In the genomic region with DNA sequence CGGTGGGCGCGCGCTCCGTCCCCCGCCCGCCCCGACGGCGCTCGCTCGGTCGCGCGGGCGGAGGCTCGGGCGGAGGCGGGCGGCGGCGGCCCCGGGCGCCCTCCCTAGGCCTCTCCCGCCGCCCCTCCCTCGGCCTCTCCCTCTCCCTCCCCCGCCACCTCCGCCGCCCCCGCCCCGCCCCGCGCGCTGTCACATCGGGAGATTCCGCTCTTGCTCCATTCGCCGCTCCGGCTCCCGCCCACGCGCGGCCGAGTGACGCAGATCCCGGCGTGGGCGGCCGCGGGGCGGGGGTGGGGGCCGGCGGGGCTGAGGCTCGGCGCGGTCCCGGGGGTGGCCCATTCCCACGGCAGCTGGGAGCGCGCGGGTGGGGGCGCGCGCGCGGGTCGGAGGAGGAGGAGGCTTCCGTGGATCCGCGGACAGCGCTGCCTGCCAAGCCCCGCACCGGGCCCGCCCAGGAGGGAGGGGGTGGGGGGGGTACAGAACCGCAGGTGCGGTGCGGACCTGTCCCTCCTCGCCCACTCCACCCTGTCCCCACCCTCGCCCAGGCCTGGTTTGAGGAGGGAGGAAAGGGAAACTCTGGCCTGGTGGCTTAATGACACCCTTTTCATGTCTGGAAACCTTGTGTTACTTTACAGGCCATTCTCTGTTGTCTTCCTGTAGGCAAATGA, we compare ENCODE assay signal across 8 mouse cellular contexts. TPM values are rescaled to one million over a fixed set of nuclear protein-coding genes. Genes with fewer than 3 reads are reported as not detected.
A peak's percentile ranks its signal among the peaks of the same experiment; 100 is the strongest.
DNase-seq lines count a peak whose midpoint lies in the region; ATAC-seq lines count a peak whose summit lies in the region.

TSS of gene Nab1 (minus strand) at position 366 of the 668 bp plus-strand sequence.

- no peaks in the 10 kb centered on the region for H3K27me3 ChIP-seq in hindbrain, embryonic 13.5 days

- H3K4me2 ChIP-seq in hindbrain, embryonic 13.5 days: peak within 1 kb of the TSS; percentile 83

- peaks cover 7% of the 10 kb centered on the region for H3K4me1 ChIP-seq in hindbrain, embryonic 13.5 days (replicated peaks)

- peak within 1 kb of the TSS; percentile 82 for H3K9ac ChIP-seq in hindbrain, embryonic 13.5 days

- peak; percentile 93 for ATAC-seq in hindbrain, embryonic 13.5 days (ENCODE audit: low FRiP score)

- no peaks in the 10 kb centered on the region for H3K36me3 ChIP-seq in hindbrain, embryonic 13.5 days

- peak within 1 kb of the TSS; percentile 78 for H3K4me3 ChIP-seq in hindbrain, embryonic 13.5 days

- no peaks in the 10 kb centered on the region for H3K9me3 ChIP-seq in hindbrain, embryonic 13.5 days

- WGBS in hindbrain, embryonic 13.5 days: under 1% methylated on average over 45 of the region's 80 CpGs

- DNase-seq in NIH3T3 (ENCODE audit: low read depth): peak; percentile 83
- DNase-seq in cerebellum, adult 9-11 months: peak; percentile 91
- peak; percentile 26 to 35 for DNase-seq in frontal cortex, postnatal 25 days (ENCODE audit: low spot score in 2 of 2)
- DNase-seq in left cerebral cortex, adult 11 months (ENCODE audit: low spot score): peak; percentile 47
- DNase-seq in lung, postnatal 4 days: peak; percentile 83 to 90
- peak; percentile 85 for DNase-seq in retina, postnatal 1 day
- DNase-seq in thymus, postnatal 4 days: peak; percentile 87

- peak within 1 kb of the TSS; percentile 81 for H3K27ac ChIP-seq in hindbrain, embryonic 13.5 days

RNA-seq across cellular contexts. Expression of gene Nab1, which starts in this region (rescaled TPM):
- polyA plus RNA-seq in hindbrain, embryonic 13.5 days (2015; fragmentation: Nextera tagmentation; extraction: Ambion mirVana): 8.9 and 9.2 TPM in 2 replicates

Comparison
In these comparisons a context has a peak if more than half of its experiments do, and no peak if none do; other contexts are left out.
1. Peak in every context shown above with its lines: DNase-seq, ATAC-seq, H3K4me3 ChIP-seq and H3K27ac ChIP-seq.
2. DNase-seq: peak in every context shown above with its lines; median percentile 91 in cerebellum, adult 9-11 months; 87 in thymus, postnatal 4 days; 86 in lung, postnatal 4 days; 85 in retina, postnatal 1 day; 83 in NIH3T3; 47 in left cerebral cortex, adult 11 months; 30 in frontal cortex, postnatal 25 days.